Mouse (Mus musculus): ENCODE measurements at regions not wholly inside any gene's neighbourhood (a gene's known extent, or its start where the extent isn't known, plus 50 kb on each side); places are given as distances from the start of the nearest gene placed in this dataset.

DNA sequence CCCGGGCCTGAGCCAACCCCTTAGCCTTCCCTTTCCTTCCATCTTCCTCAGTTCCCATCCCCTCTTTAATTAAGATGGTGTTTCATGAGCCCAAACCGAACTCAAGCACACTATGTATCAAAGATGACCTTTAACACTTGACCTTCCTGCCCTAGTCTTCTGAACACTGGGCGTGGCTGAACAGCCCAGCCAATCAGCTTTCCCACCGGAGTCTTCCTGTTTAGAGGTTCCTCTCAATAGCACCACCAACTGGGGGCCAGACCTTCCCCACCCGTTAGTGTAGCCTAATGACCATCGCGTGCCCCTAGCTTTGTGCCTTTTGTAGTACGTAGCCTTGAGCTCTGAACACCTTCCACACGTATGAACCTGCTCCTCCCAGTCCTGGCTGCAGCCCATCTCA, 215.0 kb upstream of the Sdk2 start:
- no peak overlapping the region for H3K4me3 ChIP-seq (ENCODE audit: low read length)
- no peaks in the 10 kb centered on the region for H3K36me3 ChIP-seq (ENCODE audit: control insufficient read depth, insufficient read depth, low read length)
- H3K9me3 ChIP-seq (ENCODE audit: control insufficient read depth, low read length): no peaks in the 10 kb centered on the region
- 78% methylated on average over 9 of the region's 9 CpGs for WGBS
- no peak overlapping the region for H3K27ac ChIP-seq (ENCODE audit: low read depth, low read length)
- no peaks in the 10 kb centered on the region for H3K4me1 ChIP-seq (ENCODE audit: control insufficient read depth, insufficient read depth, low read length)
- no peak for ATAC-seq (ENCODE audit: low FRiP score, low TSS enrichment)
- no peaks in the 10 kb centered on the region for H3K27me3 ChIP-seq (ENCODE audit: control insufficient read depth, insufficient read depth, low read length)
- no peak overlapping the region for H3K9ac ChIP-seq (ENCODE audit: low read depth, low read length)
- no peak overlapping the region for H3K4me2 ChIP-seq (replicated peaks; ENCODE audit: low read depth, low read length)

DNA sequence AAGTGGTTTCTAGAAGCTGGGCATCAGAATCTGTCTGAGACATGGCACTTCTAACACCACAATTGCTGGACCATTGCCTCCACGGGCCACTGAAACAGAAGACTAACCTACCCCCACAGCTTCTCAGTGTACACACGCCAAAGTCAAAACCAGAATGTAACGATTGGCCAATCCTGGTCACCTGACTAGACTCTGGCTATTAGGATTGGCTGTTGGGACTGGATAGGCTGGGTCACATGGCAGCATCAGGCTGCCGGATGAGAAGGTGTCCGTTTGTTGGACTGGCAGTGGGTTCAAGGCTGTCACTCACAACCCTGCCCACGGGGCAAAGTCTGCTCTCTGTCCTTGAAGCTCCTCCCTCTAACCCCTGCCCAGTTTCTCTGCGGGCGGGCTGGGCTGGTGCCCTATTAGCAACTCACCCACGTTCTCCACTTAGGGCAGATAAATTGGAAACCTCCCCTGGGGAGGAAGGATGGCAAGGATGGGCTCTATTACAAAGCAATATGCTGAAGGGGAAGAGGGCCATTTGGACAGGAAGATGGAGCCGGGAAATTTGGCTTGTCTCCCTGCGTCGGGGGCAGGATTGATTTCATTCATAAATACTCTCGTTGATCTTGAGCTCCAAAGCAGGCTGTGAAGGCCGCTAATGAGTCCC, 214.3 kb upstream of the Sdk2 start:
- H3K27me3 ChIP-seq (ENCODE audit: control insufficient read depth, insufficient read depth, low read length): no peaks in the 10 kb centered on the region
- no peak overlapping the region for H3K4me2 ChIP-seq (replicated peaks; ENCODE audit: low read depth, low read length)
- no peaks in the 10 kb centered on the region for H3K4me1 ChIP-seq (ENCODE audit: control insufficient read depth, insufficient read depth, low read length)
- H3K4me3 ChIP-seq (ENCODE audit: low read length): no peak overlapping the region
- no peaks in the 10 kb centered on the region for H3K36me3 ChIP-seq (ENCODE audit: control insufficient read depth, insufficient read depth, low read length)
- 70% methylated on average over 14 of the region's 14 CpGs for WGBS
- ATAC-seq (ENCODE audit: low FRiP score, low TSS enrichment): no peak
- no peaks in the 10 kb centered on the region for H3K9me3 ChIP-seq (ENCODE audit: control insufficient read depth, low read length)
- no peak overlapping the region for H3K9ac ChIP-seq (ENCODE audit: low read depth, low read length)
- no peak overlapping the region for H3K27ac ChIP-seq (ENCODE audit: low read depth, low read length)

DNA sequence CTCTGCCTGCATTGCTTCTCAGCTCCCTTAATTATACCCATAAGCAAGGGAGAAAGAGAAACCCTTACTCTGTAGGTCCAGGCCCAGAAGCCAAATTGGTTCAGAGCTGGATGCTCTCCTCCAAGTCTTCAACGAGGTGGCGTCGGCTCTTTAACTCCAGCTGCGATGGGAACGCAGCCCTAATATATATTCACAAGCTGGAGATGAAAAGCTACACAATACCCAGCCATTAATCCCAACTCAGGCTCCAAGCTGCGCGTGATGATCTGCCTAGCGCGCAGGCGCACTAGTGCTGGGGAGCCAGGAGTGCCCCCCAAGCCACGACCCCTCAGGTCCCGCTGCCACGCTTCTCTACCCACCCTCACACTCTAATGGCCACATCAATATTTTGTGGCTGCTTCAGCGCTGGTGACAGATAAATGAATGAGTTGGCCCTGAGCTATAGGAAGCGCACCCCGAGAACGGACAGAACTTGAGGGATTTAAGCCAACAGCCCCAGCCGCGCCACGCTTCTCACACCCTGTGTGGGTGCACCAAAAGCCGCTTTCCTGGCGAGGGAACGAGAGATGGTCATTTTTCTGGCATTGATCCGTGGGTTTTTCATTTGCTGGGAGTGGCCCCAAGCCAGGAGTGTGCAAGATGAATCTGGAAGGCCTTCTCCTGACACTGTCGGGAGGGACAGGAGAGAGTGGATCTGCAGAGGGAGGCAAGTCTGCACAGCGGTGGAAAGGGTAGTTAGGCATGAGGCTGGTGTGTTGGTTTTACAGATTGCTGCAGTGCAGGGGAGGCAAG, 210.9 kb upstream of the Sdk2 start:
- Histone ChIP-seq H3K4me3 (ENCODE audit: low read length) (no peak overlapping the region), H3K27ac (ENCODE audit: low read depth, low read length) (no peak overlapping the region), H3K9me3 (ENCODE audit: control insufficient read depth, low read length) (no peaks in the 10 kb centered on the region), H3K36me3 (ENCODE audit: control insufficient read depth, insufficient read depth, low read length) (no peaks in the 10 kb centered on the region), H3K4me2 (replicated peaks; ENCODE audit: low read depth, low read length) (no peak overlapping the region), H3K4me1 (ENCODE audit: control insufficient read depth, insufficient read depth, low read length) (no peaks in the 10 kb centered on the region), H3K9ac (ENCODE audit: low read depth, low read length) (no peak overlapping the region), H3K27me3 (ENCODE audit: control insufficient read depth, insufficient read depth, low read length) (no peaks in the 10 kb centered on the region)
- ATAC-seq (ENCODE audit: low FRiP score, low TSS enrichment): no peak
- 83% methylated on average over 26 of the region's 26 CpGs for WGBS

- Histone ChIP-seq H3K27ac (ENCODE audit: low read depth, low read length) (no peak overlapping the region), H3K36me3 (ENCODE audit: control insufficient read depth, insufficient read depth, low read length) (no peaks in the 10 kb centered on the region), H3K4me3 (ENCODE audit: low read length) (no peak overlapping the region), H3K9me3 (ENCODE audit: control insufficient read depth, low read length) (no peaks in the 10 kb centered on the region), H3K4me1 (ENCODE audit: control insufficient read depth, insufficient read depth, low read length) (no peaks in the 10 kb centered on the region), H3K27me3 (ENCODE audit: control insufficient read depth, insufficient read depth, low read length) (no peaks in the 10 kb centered on the region), H3K4me2 (replicated peaks; ENCODE audit: low read depth, low read length) (no peak overlapping the region), H3K9ac (ENCODE audit: low read depth, low read length) (no peak overlapping the region)
- ATAC-seq (ENCODE audit: low FRiP score, low TSS enrichment): no peak
- 88% methylated on average over 10 of the region's 10 CpGs for WGBS
Observed at GRCm38 (mm10) chr11:114270358-114271072, 203.7 kb upstream of the Sdk2 start.

GRCm38 (mm10) chr11:114261959-114262358, 195.1 kb upstream of the Sdk2 start:
- H3K27me3 ChIP-seq (ENCODE audit: control insufficient read depth, insufficient read depth, low read length): no peaks in the 10 kb centered on the region
- H3K27ac ChIP-seq (ENCODE audit: low read depth, low read length): no peak overlapping the region
- H3K4me3 ChIP-seq (ENCODE audit: low read length): no peak overlapping the region
- WGBS: 64% methylated on average over 4 of the region's 4 CpGs
- no peaks in the 10 kb centered on the region for H3K9me3 ChIP-seq (ENCODE audit: control insufficient read depth, low read length)
- H3K4me1 ChIP-seq (ENCODE audit: control insufficient read depth, insufficient read depth, low read length): no peaks in the 10 kb centered on the region
- no peak overlapping the region for H3K4me2 ChIP-seq (replicated peaks; ENCODE audit: low read depth, low read length)
- H3K9ac ChIP-seq (ENCODE audit: low read depth, low read length): no peak overlapping the region
- no peak for ATAC-seq (ENCODE audit: low FRiP score, low TSS enrichment)
- H3K36me3 ChIP-seq (ENCODE audit: control insufficient read depth, insufficient read depth, low read length): no peaks in the 10 kb centered on the region

- Histone ChIP-seq H3K36me3 (ENCODE audit: control insufficient read depth, insufficient read depth, low read length) (no peaks in the 10 kb centered on the region), H3K4me3 (ENCODE audit: low read length) (no peak overlapping the region), H3K9ac (ENCODE audit: low read depth, low read length) (no peak overlapping the region), H3K4me2 (replicated peaks; ENCODE audit: low read depth, low read length) (no peak overlapping the region), H3K9me3 (ENCODE audit: control insufficient read depth, low read length) (no peaks in the 10 kb centered on the region), H3K4me1 (ENCODE audit: control insufficient read depth, insufficient read depth, low read length) (no peaks in the 10 kb centered on the region), H3K27me3 (ENCODE audit: control insufficient read depth, insufficient read depth, low read length) (no peaks in the 10 kb centered on the region), H3K27ac (ENCODE audit: low read depth, low read length) (no peak overlapping the region)
- 88% methylated on average over 9 of the region's 9 CpGs for WGBS
- ATAC-seq (ENCODE audit: low FRiP score, low TSS enrichment): no peak
Observed at GRCm38 (mm10) chr11:114258218-114258617, 191.4 kb upstream of the Sdk2 start.

GRCm38 (mm10) chr11:114257756-114258155, 190.9 kb upstream of the Sdk2 start:
- Histone ChIP-seq H3K9ac (ENCODE audit: low read depth, low read length) (no peak overlapping the region), H3K4me2 (replicated peaks; ENCODE audit: low read depth, low read length) (no peak overlapping the region), H3K4me1 (ENCODE audit: control insufficient read depth, insufficient read depth, low read length) (no peaks in the 10 kb centered on the region), H3K36me3 (ENCODE audit: control insufficient read depth, insufficient read depth, low read length) (no peaks in the 10 kb centered on the region), H3K4me3 (ENCODE audit: low read length) (no peak overlapping the region), H3K27me3 (ENCODE audit: control insufficient read depth, insufficient read depth, low read length) (no peaks in the 10 kb centered on the region), H3K27ac (ENCODE audit: low read depth, low read length) (no peak overlapping the region), H3K9me3 (ENCODE audit: control insufficient read depth, low read length) (no peaks in the 10 kb centered on the region)
- no peak for ATAC-seq (ENCODE audit: low FRiP score, low TSS enrichment)
- 52% methylated on average over 6 of the region's 6 CpGs for WGBS

GRCm38 (mm10) chr11:114257061-114257460, 190.2 kb upstream of the Sdk2 start:
- no peak overlapping the region for H3K4me2 ChIP-seq (replicated peaks; ENCODE audit: low read depth, low read length)
- H3K9ac ChIP-seq (ENCODE audit: low read depth, low read length): no peak overlapping the region
- no peaks in the 10 kb centered on the region for H3K9me3 ChIP-seq (ENCODE audit: control insufficient read depth, low read length)
- no peak for ATAC-seq (ENCODE audit: low FRiP score, low TSS enrichment)
- H3K4me3 ChIP-seq (ENCODE audit: low read length): no peak overlapping the region
- H3K36me3 ChIP-seq (ENCODE audit: control insufficient read depth, insufficient read depth, low read length): no peaks in the 10 kb centered on the region
- 75% methylated on average over 4 of the region's 4 CpGs for WGBS
- H3K4me1 ChIP-seq (ENCODE audit: control insufficient read depth, insufficient read depth, low read length): peaks cover 5% of the 10 kb centered on the region; the same call in 1 of the 2 replicates
- H3K27ac ChIP-seq (ENCODE audit: low read depth, low read length): no peak overlapping the region
- H3K27me3 ChIP-seq (ENCODE audit: control insufficient read depth, insufficient read depth, low read length): no peaks in the 10 kb centered on the region

- Histone ChIP-seq H3K4me3 (ENCODE audit: low read length) (no peak overlapping the region), H3K9ac (ENCODE audit: low read depth, low read length) (no peak overlapping the region), H3K27me3 (ENCODE audit: control insufficient read depth, insufficient read depth, low read length) (no peaks in the 10 kb centered on the region), H3K4me1 (ENCODE audit: control insufficient read depth, insufficient read depth, low read length) (peaks cover 5% of the 10 kb centered on the region; the same call in 1 of the 2 replicates), H3K9me3 (ENCODE audit: control insufficient read depth, low read length) (no peaks in the 10 kb centered on the region), H3K36me3 (ENCODE audit: control insufficient read depth, insufficient read depth, low read length) (no peaks in the 10 kb centered on the region), H3K27ac (ENCODE audit: low read depth, low read length) (no peak overlapping the region), H3K4me2 (replicated peaks; ENCODE audit: low read depth, low read length) (no peak overlapping the region)
- ATAC-seq (ENCODE audit: low FRiP score, low TSS enrichment): no peak
- WGBS: 71% methylated on average over 1 of the region's 1 CpGs
Observed at GRCm38 (mm10) chr11:114254344-114254743, 187.5 kb upstream of the Sdk2 start.

Measured in kidney, embryonic 14.5 days (tissue).